Comparison of ENCODE assay signal across 28 mouse cellular contexts in genomic region chr6:114003796-114004195, GRCm38 (mm10).
"Had no signal": no experiment of that assay in that cellular context is flagged by ENCODE, and none has a peak within 500 bp of the region (broad histone marks: within the 10 kb centered on the region; RNA-seq: fewer than 3 reads in every experiment).

No protein-coding gene starts in this region.

- H3K4me3 ChIP-seq: heart, adult 2 months; heart, embryonic 13.5 days; heart, embryonic 15.5 days; hindbrain, embryonic 10.5 days; hindbrain, embryonic 12.5 days; intestine, embryonic 15.5 days; left cerebral cortex, adult 2 months; limb, embryonic 10.5 days; limb, embryonic 12.5 days; liver, embryonic 13.5 days; liver, embryonic 15.5 days had no signal

- H3K4me1 ChIP-seq: heart, embryonic 13.5 days; heart, embryonic 15.5 days; hindbrain, embryonic 12.5 days; intestine, embryonic 15.5 days; liver, embryonic 13.5 days; liver, embryonic 15.5 days had no signal

- H3K9ac ChIP-seq: heart, embryonic 13.5 days; heart, embryonic 15.5 days; hindbrain, embryonic 12.5 days; hindbrain, embryonic 14.5 days; intestine, embryonic 15.5 days; limb, embryonic 12.5 days; liver, embryonic 13.5 days; liver, embryonic 15.5 days had no signal

- H3K27ac ChIP-seq: heart, adult 2 months; heart, embryonic 13.5 days; heart, embryonic 15.5 days; hindbrain, embryonic 10.5 days; hindbrain, embryonic 12.5 days; hindbrain, embryonic 14.5 days; intestine, embryonic 15.5 days; left cerebral cortex, adult 2 months; limb, embryonic 10.5 days; limb, embryonic 12.5 days; liver, embryonic 13.5 days; liver, embryonic 15.5 days had no signal

- H3K27me3 ChIP-seq: hindbrain, embryonic 12.5 days; intestine, embryonic 15.5 days had no signal

- H3K36me3 ChIP-seq: heart, embryonic 13.5 days; heart, embryonic 15.5 days; hindbrain, embryonic 10.5 days; hindbrain, embryonic 12.5 days; intestine, embryonic 15.5 days; limb, embryonic 10.5 days; limb, embryonic 12.5 days; liver, embryonic 13.5 days; liver, embryonic 15.5 days had no signal

- DNase-seq: gastrocnemius, postnatal 14 days; gastrocnemius, postnatal 36 days; heart, adult 11 months; heart, adult 2 months; heart, postnatal 14 days; heart, postnatal 36 days; kidney, adult 18-20 months; kidney, adult 9 months; kidney, postnatal 10 days; kidney, postnatal 36 days; liver; liver, embryonic 13.5 days; lung, adult 18-20 months had no signal

- ATAC-seq: hindbrain, embryonic 16.5 days; inflammation-experienced regulatory T-cells, adult 6 months; intestine, embryonic 15.5 days; intestine, postnatal 0 days had no signal

- H3K9me3 ChIP-seq: heart, embryonic 13.5 days; heart, embryonic 15.5 days; hindbrain, embryonic 10.5 days; hindbrain, embryonic 12.5 days; intestine, embryonic 15.5 days; limb, embryonic 10.5 days; limb, embryonic 12.5 days; liver, embryonic 13.5 days; liver, embryonic 15.5 days had no signal

- H3K4me2 ChIP-seq: heart, embryonic 11.5 days; heart, embryonic 13.5 days; heart, embryonic 15.5 days; hindbrain, embryonic 12.5 days; hindbrain, embryonic 14.5 days; intestine, embryonic 15.5 days; limb, embryonic 12.5 days; liver, embryonic 11.5 days; liver, embryonic 13.5 days; liver, embryonic 15.5 days had no signal
